Mouse (Mus musculus) kidney, embryonic 15.5 days (tissue): ENCODE data around the gene Pak4. TPM values are rescaled to one million over a fixed set of nuclear protein-coding genes. Genes with fewer than 3 reads are reported as not detected.
"Not testable (repeated sequence)": the region's sequence is repeated elsewhere in the genome, so short reads cannot be mapped to it uniquely, and the experiment has no call there.

Experiments used
- ATAC-seq: fragments of 200-750 bp; cut with Nextera tagmentation; replicated peaks from 2 replicates; pipeline ENCODE4 v1.8.0; 2017; ENCODE audit warnings: moderate TSS enrichment; ENCODE audit not compliant: low FRiP score
- H3K27ac ChIP-seq: fragments of 300-500 bp; sonication (generic); 2 replicates; pipeline ENCODE4 v1.5.1; 2015; ENCODE audit warnings: mild to moderate bottlenecking, inconsistent platforms
- H3K27me3 ChIP-seq: fragments of 300-500 bp; sonication (generic); 2 replicates; pipeline ENCODE4 v1.6.1; 2015; ENCODE audit warnings: inconsistent platforms
- H3K36me3 ChIP-seq: fragments of 300-500 bp; sonication (generic); 2 replicates; pipeline ENCODE4 v1.6.1; 2015; ENCODE audit warnings: inconsistent platforms
- H3K4me1 ChIP-seq: fragments of 300-500 bp; sonication (generic); 2 replicates; pipeline ENCODE4 v1.6.1; 2015; ENCODE audit warnings: inconsistent platforms
- H3K4me2 ChIP-seq: fragments of 300-500 bp; sonication (generic); 2 replicates; pipeline ENCODE4 v1.6.1; 2015; ENCODE audit warnings: moderate library complexity, mild to moderate bottlenecking, inconsistent platforms
- H3K4me3 ChIP-seq: fragments of 300-500 bp; sonication (generic); replicated peaks from 2 replicates; pipeline ENCODE4 v1.5.1; 2015; ENCODE audit warnings: mild to moderate bottlenecking, inconsistent platforms
- H3K9ac ChIP-seq: fragments of 300-500 bp; sonication (generic); 2 replicates; pipeline ENCODE4 v1.6.1; 2015; ENCODE audit warnings: mild to moderate bottlenecking, inconsistent platforms
- H3K9me3 ChIP-seq: fragments of 300-500 bp; sonication (generic); replicated peaks from 2 replicates; pipeline ENCODE4 v1.6.1; 2016; ENCODE audit warnings: inconsistent platforms
- WGBS: fragments of 180-500 bp; shearing (Covaris S2); methylation state at CpG from one replicate; pipeline ENCODE4 v1.1.7; 2015; ENCODE audit warnings: mixed read lengths; 5-methylcytosine and 5-hydroxymethylcytosine counted together
- polyA plus RNA-seq: library from polyadenylated mRNA; unstranded; fragments of >200 nt; fragmentation: Nextera tagmentation; extraction: Ambion mirVana; gene quantifications from 2 replicates; pipeline ENCODE4 v1.2.1, GENCODE M21; 2015

The Pak4 gene
- polyA plus RNA-seq, 1 experiment from 2014 or later = 72.1 TPM

DNA sequence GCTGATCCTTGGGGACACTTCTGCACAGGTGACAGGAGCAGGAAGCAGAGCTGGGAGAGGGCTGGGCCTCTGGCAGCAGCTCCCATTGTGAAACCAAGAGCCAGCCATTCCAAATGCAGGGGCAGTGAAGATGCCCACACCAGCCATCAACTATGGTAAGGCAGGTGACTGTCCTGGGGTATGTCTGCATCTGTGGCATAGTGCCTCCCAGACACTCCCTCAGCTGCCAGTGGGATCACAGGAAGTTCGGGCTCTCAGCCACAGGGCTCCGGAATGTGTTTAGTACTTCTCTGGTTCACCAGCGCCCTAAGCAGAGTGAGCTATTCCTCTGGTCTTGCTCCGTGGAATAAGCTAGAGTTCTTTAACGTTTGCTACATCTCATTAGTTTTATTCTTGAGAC is 40.9 kb downstream of the Pak4 start:
- Histone ChIP-seq H3K27me3 (no peaks in the 10 kb centered on the region), H3K4me3 (no peak overlapping the region), H3K9me3 (no peaks in the 10 kb centered on the region), H3K4me2 (no peak overlapping the region), H3K36me3 (peaks cover 44% of the 10 kb centered on the region), H3K27ac (no peak overlapping the region), H3K4me1 (peaks cover 23% of the 10 kb centered on the region), H3K9ac (no peak overlapping the region)
- 60% methylated on average over 5 of the region's 5 CpGs for WGBS
- ATAC-seq = no peak

DNA sequence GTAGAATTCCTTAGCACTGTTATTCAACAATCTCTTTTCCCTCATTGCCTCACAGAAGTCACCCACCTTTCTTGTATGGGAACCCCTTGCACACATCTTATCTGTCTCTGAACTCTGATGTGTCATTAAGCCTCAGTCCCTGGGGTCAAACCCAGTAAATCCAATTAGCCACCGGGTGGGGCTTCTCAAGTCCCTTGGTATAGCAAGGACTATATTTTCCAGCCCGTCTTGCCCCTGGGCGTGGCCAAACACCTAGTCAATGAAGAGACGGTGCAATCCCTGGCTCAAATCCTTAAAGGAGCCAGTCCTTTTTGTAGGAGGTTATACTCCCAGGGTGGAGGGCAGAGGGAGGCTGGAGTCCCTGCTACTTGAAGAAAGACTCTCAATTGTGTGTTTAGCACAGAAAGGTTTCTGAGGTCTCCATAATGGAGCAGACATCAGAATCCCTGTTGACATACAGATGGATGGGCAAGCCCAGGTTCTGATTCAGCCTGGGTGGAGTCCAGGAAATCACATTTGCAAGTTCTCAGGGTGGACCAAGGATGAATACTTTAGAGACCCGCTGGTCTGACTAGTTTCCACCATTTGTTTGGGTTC is 41.9 kb downstream of the Pak4 start:
- Histone ChIP-seq H3K9ac (no peak overlapping the region), H3K27me3 (no peaks in the 10 kb centered on the region), H3K4me1 (peaks cover 23% of the 10 kb centered on the region), H3K4me3 (no peak overlapping the region), H3K9me3 (no peaks in the 10 kb centered on the region), H3K36me3 (peaks cover 34% of the 10 kb centered on the region), H3K4me2 (no peak overlapping the region), H3K27ac (no peak overlapping the region)
- WGBS = 12% methylated on average over 5 of the region's 5 CpGs
- no peak for ATAC-seq

DNA sequence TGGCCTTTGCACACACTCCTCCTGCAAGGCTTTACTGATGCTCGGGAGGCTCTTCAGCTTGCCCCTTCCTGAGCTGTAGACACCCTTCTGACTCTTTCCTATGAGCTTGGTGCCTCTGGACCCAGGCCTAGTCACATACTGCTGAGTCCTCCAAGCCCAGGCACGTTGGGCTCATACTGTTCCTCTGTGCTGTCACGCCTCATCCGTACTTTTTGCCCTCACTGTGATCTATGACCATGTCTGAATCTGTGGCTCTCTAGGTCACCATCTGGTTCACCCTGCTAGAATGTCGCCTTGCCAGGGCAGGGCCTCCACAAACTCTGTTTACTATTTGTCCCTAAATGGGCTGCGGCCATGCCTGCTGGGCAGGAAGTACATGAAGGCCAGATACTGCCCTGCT is 44.9 kb downstream of the Pak4 start:
- Histone ChIP-seq H3K4me2 (no peak overlapping the region), H3K9ac (no peak overlapping the region), H3K27me3 (no peaks in the 10 kb centered on the region), H3K36me3 (0 out of 2 replicates have a peak, but pooled peaks cover 5% of the 10 kb centered on the region), H3K4me1 (peaks cover 10% of the 10 kb centered on the region; the same call in 1 of the 2 replicates), H3K4me3 (no peak overlapping the region), H3K9me3 (no peaks in the 10 kb centered on the region), H3K27ac (no peak overlapping the region)
- no peak for ATAC-seq
- WGBS = 83% methylated on average over 6 of the region's 6 CpGs

DNA sequence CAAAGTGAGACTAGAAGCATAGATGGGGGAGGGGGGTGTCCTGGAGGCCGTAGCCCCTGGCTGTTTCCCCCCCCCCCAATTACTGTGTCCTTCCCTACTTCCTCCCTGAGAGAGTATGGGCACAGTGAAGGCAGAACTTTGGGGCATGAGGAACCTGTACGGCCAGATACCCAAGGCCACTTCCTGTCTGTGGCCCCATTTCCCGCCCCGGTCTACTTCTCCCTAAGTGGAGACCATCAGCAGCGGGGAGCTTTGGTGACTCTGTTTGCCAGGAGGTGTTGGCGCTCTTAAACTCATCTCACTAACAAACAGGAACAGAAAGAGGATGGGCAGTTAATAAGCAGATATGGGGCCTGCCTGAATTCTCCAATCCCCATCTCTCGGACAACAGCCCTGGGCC is 50.4 kb downstream of the Pak4 start:
- H3K27me3 ChIP-seq = peaks cover 40% of the 10 kb centered on the region
- peaks cover 32% of the 10 kb centered on the region for H3K4me1 ChIP-seq
- ATAC-seq = no peak
- WGBS = 68% methylated on average over 7 of the region's 7 CpGs
- H3K27ac ChIP-seq = no peak overlapping the region
- H3K36me3 ChIP-seq = no peaks in the 10 kb centered on the region
- H3K9me3 ChIP-seq = no peaks in the 10 kb centered on the region
- H3K4me2 ChIP-seq = no peak overlapping the region
- H3K4me3 ChIP-seq = no peak overlapping the region
- H3K9ac ChIP-seq = no peak overlapping the region

DNA sequence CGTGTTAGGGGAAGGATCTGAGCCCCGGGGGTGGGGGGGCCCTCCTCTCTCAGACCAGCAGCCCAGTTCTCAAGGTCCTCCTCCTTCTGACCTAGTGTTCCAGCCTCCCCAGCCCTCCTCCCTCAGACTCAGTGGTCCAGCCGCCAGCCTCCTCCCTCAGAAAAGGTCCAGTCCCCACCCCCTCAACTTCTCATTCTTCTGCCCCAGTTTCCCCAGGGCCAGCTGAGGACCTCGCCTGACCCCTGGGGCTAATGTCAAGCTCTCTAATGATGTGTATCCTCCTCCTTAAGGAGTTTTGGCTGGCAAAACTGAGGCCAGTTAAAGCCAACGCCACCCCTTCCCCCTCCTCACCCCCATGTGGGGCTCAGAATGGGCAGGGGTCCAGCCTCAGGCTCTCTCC is 50.8 kb downstream of the Pak4 start, which contains the start of gene Nccrp1:
TSS of gene Nccrp1 (minus strand) at position 101 of the 400 bp plus-strand sequence.
- Histone ChIP-seq H3K9me3 (no peaks in the 10 kb centered on the region), H3K4me3 (peak within 1 kb of the TSS; percentile 34), H3K4me2 (peak within 1 kb of the TSS; percentile 64), H3K27ac (no peak within 1 kb of the TSS), H3K27me3 (peaks cover 40% of the 10 kb centered on the region), H3K4me1 (peaks cover 32% of the 10 kb centered on the region), H3K36me3 (no peaks in the 10 kb centered on the region), H3K9ac (no peak within 1 kb of the TSS)
- no peak for ATAC-seq
- WGBS = 5% methylated on average over 5 of the region's 5 CpGs

DNA sequence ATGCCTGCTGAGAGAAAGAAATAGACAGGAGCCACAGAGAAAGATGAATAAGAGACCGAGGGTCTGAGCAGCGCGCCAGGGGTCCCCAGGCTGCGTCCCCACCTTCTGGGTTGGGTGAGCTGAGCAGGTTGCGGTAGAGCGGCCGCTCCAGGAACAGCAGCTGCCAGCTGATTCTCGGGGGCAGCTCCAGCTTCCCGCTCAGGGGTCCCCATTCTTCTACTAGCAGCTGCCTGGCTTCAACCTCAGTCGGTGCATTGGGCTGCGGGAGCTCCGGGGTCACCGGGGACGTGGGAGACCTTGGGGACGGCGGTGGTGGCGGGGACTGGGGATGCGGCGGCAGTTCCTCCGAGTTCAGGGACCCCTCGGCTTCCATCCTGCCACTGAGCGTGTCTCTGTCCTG is 51.3 kb downstream of the Pak4 start:
- no peak overlapping the region for H3K9ac ChIP-seq
- ATAC-seq = no peak
- H3K27ac ChIP-seq = no peak overlapping the region
- peaks cover 32% of the 10 kb centered on the region for H3K4me1 ChIP-seq
- H3K27me3 ChIP-seq = peaks cover 40% of the 10 kb centered on the region
- under 1% methylated on average over 22 of the region's 22 CpGs for WGBS
- H3K9me3 ChIP-seq = no peaks in the 10 kb centered on the region
- H3K36me3 ChIP-seq = no peaks in the 10 kb centered on the region
- H3K4me3 ChIP-seq = peak overlapping the region; percentile 34
- peak overlapping the region; percentile 64 for H3K4me2 ChIP-seq

DNA sequence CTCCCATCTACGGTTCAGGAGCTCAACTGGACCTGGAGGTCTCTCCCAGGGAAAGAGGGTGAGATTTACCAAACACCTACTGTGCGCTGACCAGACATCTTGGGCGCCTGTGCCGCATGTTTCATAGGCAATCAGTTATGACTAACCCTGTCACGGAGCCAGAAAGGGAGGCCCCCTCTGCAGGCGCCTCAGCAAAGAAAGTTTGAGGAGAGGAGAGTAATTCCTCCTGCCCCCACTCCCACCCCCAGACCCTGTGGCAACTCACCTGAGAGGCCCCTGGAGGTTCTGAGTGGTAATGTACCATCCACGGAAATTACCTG is 52.1 kb downstream of the Pak4 start:
- Histone ChIP-seq H3K4me3 (no peak overlapping the region), H3K9me3 (no peaks in the 10 kb centered on the region), H3K27ac (no peak overlapping the region), H3K27me3 (peaks cover 40% of the 10 kb centered on the region), H3K36me3 (no peaks in the 10 kb centered on the region), H3K9ac (no peak overlapping the region), H3K4me2 (no peak overlapping the region), H3K4me1 (peaks cover 32% of the 10 kb centered on the region)
- WGBS = 40% methylated on average over 7 of the region's 7 CpGs
- no peak for ATAC-seq

DNA sequence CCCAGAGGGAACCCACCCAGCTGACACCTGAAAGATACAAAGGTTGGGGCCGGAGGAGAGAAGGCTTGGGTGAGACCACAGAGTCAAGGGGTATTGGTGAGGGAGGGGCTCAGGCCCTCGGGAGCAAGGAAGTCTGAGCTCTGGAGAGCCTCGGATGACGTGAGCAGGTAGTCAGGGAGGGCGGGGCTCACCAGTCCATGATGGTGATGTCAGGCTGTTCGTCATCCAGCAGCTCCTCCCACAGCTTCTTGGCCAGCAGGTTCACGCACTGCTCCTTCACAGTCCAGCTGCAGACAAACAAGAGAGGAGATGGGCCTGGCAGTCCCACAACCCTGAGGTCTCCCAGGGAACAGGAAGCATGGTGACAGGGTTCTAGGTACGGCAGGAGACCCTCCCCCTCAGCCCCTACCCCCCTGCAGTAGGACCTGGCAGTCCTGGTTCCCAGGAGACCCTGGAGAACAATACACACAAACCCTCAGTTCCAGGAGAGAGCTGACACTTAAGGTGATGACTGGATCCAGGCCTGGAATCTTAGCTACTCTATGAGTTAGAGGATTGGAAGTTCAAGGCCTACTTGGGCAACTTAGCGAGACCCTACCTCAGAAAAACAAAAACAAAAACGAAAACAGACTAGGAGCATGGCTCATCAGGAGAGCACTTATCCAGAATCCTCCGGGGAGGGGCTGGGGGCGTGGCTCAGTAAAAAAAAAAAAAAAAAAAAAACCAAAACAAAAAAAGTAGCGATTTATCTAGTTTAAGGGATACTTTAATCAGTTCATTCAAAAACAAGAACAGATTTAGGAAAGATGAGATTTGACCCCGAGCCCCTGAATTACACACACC is 52.7 kb downstream of the Pak4 start:
- 0 out of 2 replicates have a peak, but pooled peaks have one; percentile 38 for ATAC-seq
- no peak overlapping the region for H3K9ac ChIP-seq
- no peak overlapping the region for H3K4me3 ChIP-seq
- H3K36me3 ChIP-seq = no peaks in the 10 kb centered on the region
- H3K4me1 ChIP-seq = peaks cover 32% of the 10 kb centered on the region
- H3K4me2 ChIP-seq = 0 out of 2 replicates have a peak overlapping the region, but pooled peaks have one; percentile 9
- no peak overlapping the region for H3K27ac ChIP-seq
- H3K27me3 ChIP-seq = peaks cover 40% of the 10 kb centered on the region
- 28% methylated on average over 14 of the region's 14 CpGs for WGBS
- no peaks in the 10 kb centered on the region for H3K9me3 ChIP-seq

DNA sequence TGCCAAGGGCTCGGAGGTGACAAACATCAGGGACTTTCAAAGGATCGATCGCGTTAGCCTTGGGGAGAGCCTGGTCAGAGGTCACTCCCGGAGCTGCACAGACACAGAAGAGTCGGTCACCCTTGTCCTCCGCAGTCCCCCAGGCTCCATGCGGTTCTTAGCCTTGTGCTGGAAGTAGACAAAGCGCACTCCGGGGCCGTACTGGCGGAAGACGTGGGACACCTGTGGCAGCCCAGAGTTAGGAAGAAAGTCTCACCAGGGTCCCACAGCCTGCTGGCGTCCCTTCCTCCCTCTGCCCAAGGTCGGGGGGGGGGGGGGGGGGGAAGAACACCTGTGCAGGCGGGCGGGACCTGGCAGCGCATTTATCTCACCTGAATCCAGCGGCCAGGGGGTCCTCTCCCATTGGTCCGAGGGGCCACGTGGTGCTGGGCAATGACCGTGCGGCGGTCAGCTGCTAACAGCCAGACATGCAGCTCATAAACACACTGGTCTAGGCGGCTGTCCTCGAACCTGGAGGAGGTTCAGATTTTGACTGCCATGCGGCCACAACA is 53.9 kb downstream of the Pak4 start:
- Histone ChIP-seq H3K9me3 (no peaks in the 10 kb centered on the region), H3K36me3 (no peaks in the 10 kb centered on the region), H3K4me1 (peaks cover 32% of the 10 kb centered on the region), H3K27me3 (peaks cover 40% of the 10 kb centered on the region), H3K4me2 (peak overlapping the region; percentile 61), H3K9ac (0 out of 2 replicates have a peak overlapping the region, but pooled peaks have one; percentile 31), H3K27ac (no peak overlapping the region), H3K4me3 (peak overlapping the region; percentile 32)
- ATAC-seq = peak; percentile 72; the same call in 1 of the 2 replicates
- WGBS = 3% methylated on average over 27 of the region's 27 CpGs

DNA sequence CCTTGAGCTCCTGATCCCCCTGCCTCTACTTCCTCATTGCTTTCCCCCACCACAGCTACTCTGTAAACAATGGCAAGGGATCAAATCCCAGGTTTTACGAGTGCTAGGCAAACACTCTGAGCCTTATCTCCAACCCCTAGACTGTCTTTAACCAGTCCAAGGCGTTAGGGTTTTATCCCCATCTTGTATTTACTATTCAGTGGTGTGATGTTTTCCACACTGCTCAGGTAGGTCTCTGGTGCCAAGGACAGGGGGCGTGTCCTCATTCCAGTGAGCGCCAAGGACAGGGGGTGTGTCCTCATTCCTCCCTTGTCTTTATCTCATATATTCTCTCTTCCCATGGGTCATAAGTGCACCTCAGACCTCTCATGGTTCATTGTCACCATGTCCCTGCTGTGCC is 57.5 kb downstream of the Pak4 start, which contains the start of gene Sycn:
TSS of gene Sycn (plus strand) at position 360 of the 400 bp plus-strand sequence.
- no peak for ATAC-seq
- H3K4me1 ChIP-seq = peaks cover 13% of the 10 kb centered on the region
- WGBS = 70% methylated on average over 4 of the region's 4 CpGs
- H3K4me2 ChIP-seq = no peak within 1 kb of the TSS
- no peaks in the 10 kb centered on the region for H3K9me3 ChIP-seq
- no peak within 1 kb of the TSS for H3K9ac ChIP-seq
- no peaks in the 10 kb centered on the region for H3K36me3 ChIP-seq
- H3K27ac ChIP-seq = no peak within 1 kb of the TSS
- peaks cover 18% of the 10 kb centered on the region for H3K27me3 ChIP-seq
- H3K4me3 ChIP-seq = no peak within 1 kb of the TSS

DNA sequence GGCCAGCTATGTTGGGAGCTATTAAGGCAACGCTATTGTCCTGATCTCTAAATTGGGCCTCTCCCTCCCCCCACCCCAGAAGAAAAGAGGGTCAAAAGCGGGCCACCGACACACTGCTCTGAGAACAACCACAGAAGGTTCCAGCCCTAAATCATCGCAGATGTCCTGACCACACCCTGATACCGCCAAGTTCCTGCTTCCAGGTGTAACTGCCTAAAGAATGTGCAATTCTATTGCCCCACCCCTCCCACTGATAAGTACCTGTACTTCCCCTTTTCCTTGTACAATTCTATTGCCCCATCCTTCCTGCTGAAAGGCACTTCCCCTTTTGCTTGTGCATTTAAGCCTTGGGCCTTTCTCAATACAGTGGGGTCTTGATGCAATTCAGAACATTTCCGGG is 59.1 kb downstream of the Pak4 start:
- 85% methylated on average over 6 of the region's 6 CpGs for WGBS
- not testable (repeated sequence) for H3K4me3 ChIP-seq, H3K9me3 ChIP-seq, H3K9ac ChIP-seq, H3K27ac ChIP-seq, H3K36me3 ChIP-seq, H3K27me3 ChIP-seq, ATAC-seq, H3K4me2 ChIP-seq, H3K4me1 ChIP-seq

DNA sequence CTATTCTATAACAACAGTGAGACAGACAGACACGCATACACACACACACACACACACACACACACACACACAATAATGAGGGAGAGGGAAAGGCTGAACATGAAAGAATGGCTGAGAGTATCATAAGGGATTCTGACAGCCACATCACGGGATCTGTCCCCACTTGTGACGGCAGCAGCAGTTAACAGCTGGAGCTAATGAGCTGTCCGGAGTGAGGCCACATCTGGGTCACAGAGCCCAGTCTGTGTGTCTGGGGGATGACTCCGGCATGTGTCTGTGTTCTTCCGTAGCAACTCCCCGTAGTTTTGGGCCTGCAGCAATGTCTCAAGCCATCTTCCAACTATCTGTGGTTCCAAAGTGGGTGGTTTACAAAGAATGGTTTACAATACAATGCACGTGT is 66.0 kb downstream of the Pak4 start:
- 44% methylated on average over 8 of the region's 8 CpGs for WGBS
- no peaks in the 10 kb centered on the region for H3K9me3 ChIP-seq
- H3K27ac ChIP-seq = no peak overlapping the region
- no peak overlapping the region for H3K9ac ChIP-seq
- H3K36me3 ChIP-seq = no peaks in the 10 kb centered on the region
- H3K4me3 ChIP-seq = no peak overlapping the region
- ATAC-seq = no peak
- H3K4me1 ChIP-seq = peaks cover 8% of the 10 kb centered on the region
- H3K4me2 ChIP-seq = no peak overlapping the region
- no peaks in the 10 kb centered on the region for H3K27me3 ChIP-seq
